Mouse (Mus musculus): ENCODE measurements around the gene Fas. TPM values are rescaled to one million over a fixed set of nuclear protein-coding genes. Genes with fewer than 3 reads are reported as not detected.

Fas gene
- total and polyA plus RNA-seq, 3 experiments = 20.8 to 54.1 (median 38.3) TPM

DNA sequence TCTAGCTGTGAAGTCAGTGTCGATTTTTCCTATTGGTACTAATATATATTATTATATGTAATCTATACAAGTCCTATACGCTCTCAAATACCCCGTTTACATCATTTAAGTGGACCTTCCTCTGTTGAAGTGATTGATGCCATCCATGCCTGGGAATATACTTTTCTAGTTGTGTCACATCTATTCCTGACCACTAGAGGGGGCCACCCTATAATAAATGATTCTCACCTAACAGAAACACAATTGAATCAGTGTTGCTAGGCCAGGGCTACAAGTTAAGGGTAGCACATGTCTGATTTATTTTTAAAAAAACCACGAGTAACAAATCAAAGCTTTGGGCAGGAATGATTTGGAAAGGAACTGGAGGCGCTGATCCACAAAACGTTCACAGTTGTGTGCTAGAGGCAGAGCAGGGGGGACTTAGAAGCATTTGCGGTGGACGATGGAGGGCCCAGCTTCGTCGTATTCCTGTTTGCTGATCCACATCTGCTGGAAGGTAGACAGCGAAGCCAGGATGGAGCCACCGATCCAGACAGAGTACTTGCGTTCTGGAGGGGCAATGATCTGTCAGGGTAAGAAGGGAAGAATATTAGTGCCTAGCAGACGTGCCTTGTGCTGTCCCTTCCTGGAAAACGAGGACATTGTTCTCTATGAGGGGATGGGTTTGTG is 49.1 kb upstream of the Fas start:
- Histone ChIP-seq H3K79me2 (replicated peaks; ENCODE audit: control insufficient read depth, extremely low read depth, insufficient read depth, poor library complexity, severe bottlenecking) (no peaks in the 10 kb centered on the region), H3K9ac (ENCODE audit: insufficient read depth, low read depth) (no peak overlapping the region), H3K9me3 (replicated peaks; ENCODE audit: low read length) (no peaks in the 10 kb centered on the region), H3K4me1 (ENCODE audit: control insufficient read depth in 1 of 2, insufficient read depth in 2 of 2) (peaks cover 3 to 5% of the 10 kb centered on the region in 2 experiments; a peak in 3 of 4 replicates), H3K4me2 (ENCODE audit: insufficient read depth, low read depth, poor library complexity, severe bottlenecking) (no peak overlapping the region), H3K36me3 (replicated peaks in 1 of 2; ENCODE audit: control insufficient read depth in 1 of 2, insufficient read depth in 1 of 2, low read length in 1 of 2) (peaks cover 34 to 72% of the 10 kb centered on the region in 2 experiments), H3K27me3 (replicated peaks) (no peaks in the 10 kb centered on the region), H3K27ac (ENCODE audit: insufficient read depth, low read depth) (no peak overlapping the region), H3K4me3 (replicated peaks in 1 of 3; ENCODE audit: low read depth in 2 of 3, low read length in 2 of 3, poor library complexity in 1 of 3) (no peak overlapping the region)
- in situ Hi-C loops (cut with MboI; ENCODE audit: low pct_ligation_motif_present, low pct_unique_long_range_greater_than_20kb, low sequenced_read_pairs) (loop anchor here (10.0 kb wide), 1 partner anchor 233 kb away; the partner anchor contains the start of gene Ch25h), dilution Hi-C loops (cut with MboI; ENCODE audit: extremely low pct_ligation_motif_present, extremely low pct_unique_long_range_greater_than_20kb, low sequenced_read_pairs) (no loop called here)
- peak; percentile 59 for TF ChIP-seq RAD21 (IDR thresholded peaks at IDR 0.05; ENCODE audit: low read depth, low read length)
- TF ChIP-seq CTCF (conservative IDR thresholded peaks at IDR 0.05 in 1 of 2, IDR thresholded peaks at IDR 0.05 in 1 of 2; ENCODE audit: low read depth in 2 of 2, low read length in 2 of 2) = peak; percentile 35 to 70; a peak in 2 of 4 replicates
- no peak for TF ChIP-seq TCF12 (IDR thresholded peaks at IDR 0.05; ENCODE audit: low read depth, low read length)
- TF ChIP-seq SMC3 (IDR thresholded peaks at IDR 0.05; ENCODE audit: low read depth, low read length) = peak; percentile 67
- peak; percentile 51 for DNase-seq (ENCODE audit: extremely low read depth)

DNA sequence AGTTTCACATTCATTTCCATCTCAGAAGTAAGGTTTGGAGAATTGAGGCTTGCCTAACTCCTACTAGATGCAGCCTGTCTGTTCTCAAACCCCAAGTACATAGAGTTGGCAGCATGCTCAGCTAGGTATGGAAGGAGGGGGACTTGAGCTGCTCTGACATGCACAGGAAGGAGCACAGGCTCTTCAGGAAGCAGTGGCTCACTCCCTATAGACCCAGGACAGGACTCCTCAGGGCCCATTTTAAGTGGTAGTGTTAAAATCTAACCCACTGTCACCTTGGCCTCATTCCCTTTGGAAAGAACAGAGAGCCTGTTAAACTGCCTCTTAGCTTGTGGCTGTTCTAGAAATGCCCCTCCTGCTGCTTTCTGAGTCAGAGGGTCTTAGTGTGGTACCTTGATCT is 47.5 kb upstream of the Fas start:
- Histone ChIP-seq H3K27me3 (replicated peaks) (no peaks in the 10 kb centered on the region), H3K4me3 (replicated peaks in 1 of 3; ENCODE audit: low read depth in 2 of 3, low read length in 2 of 3, poor library complexity in 1 of 3) (no peak overlapping the region), H3K79me2 (replicated peaks; ENCODE audit: control insufficient read depth, extremely low read depth, insufficient read depth, poor library complexity, severe bottlenecking) (no peaks in the 10 kb centered on the region), H3K36me3 (replicated peaks in 1 of 2; ENCODE audit: control insufficient read depth in 1 of 2, insufficient read depth in 1 of 2, low read length in 1 of 2) (peaks cover 23 to 59% of the 10 kb centered on the region in 2 experiments), H3K4me2 (ENCODE audit: insufficient read depth, low read depth, poor library complexity, severe bottlenecking) (no peak overlapping the region), H3K9ac (ENCODE audit: insufficient read depth, low read depth) (no peak overlapping the region), H3K27ac (ENCODE audit: insufficient read depth, low read depth) (no peak overlapping the region), H3K9me3 (replicated peaks; ENCODE audit: low read length) (no peaks in the 10 kb centered on the region), H3K4me1 (ENCODE audit: control insufficient read depth in 1 of 2, insufficient read depth in 2 of 2) (peaks cover 3 to 5% of the 10 kb centered on the region in 2 experiments; a peak in 3 of 4 replicates)
- DNase-seq (ENCODE audit: extremely low read depth) = no peak
- in situ Hi-C loops (cut with MboI; ENCODE audit: low pct_ligation_motif_present, low pct_unique_long_range_greater_than_20kb, low sequenced_read_pairs) = loop anchor here (10.0 kb wide), 1 partner anchor 232 kb away; the partner anchor contains the start of gene Ch25h
- dilution Hi-C loops (cut with MboI; ENCODE audit: extremely low pct_ligation_motif_present, extremely low pct_unique_long_range_greater_than_20kb, low sequenced_read_pairs) = no loop called here
- no peak for TF ChIP-seq MYC (IDR thresholded peaks at IDR 0.05; ENCODE audit: low read depth, low read length)
- TF ChIP-seq ZC3H11A (IDR thresholded peaks at IDR 0.05; ENCODE audit: low read depth, low read length) = no peak
- no peak for TF ChIP-seq EP300 (IDR thresholded peaks at IDR 0.05; ENCODE audit: low read length)

DNA sequence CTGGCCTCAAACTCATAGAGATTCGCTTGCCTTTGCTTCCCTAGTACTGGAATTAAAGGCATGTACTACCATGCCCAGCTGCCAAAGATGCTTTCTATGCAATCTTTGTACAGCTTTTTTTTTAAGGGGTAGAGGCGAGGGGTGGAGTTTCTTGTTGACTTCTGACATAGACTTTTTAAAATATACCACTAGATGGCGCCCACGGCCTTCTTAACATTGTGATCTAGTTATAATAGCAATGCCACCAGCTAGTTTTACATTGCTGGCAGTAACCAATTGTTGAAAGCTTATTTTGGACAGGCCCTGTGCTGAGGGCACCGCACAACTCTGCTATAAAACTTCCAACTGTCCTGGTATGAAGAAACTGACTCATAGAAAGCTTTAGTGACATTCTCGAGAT is 46.4 kb upstream of the Fas start:
- H3K79me2 ChIP-seq (replicated peaks; ENCODE audit: control insufficient read depth, extremely low read depth, insufficient read depth, poor library complexity, severe bottlenecking) = no peaks in the 10 kb centered on the region
- no peak for TF ChIP-seq TCF12 (IDR thresholded peaks at IDR 0.05; ENCODE audit: low read depth, low read length)
- no peak for TF ChIP-seq RCOR1 (conservative IDR thresholded peaks at IDR 0.05; ENCODE audit: low read depth, low read length)
- no peak for TF ChIP-seq JUND (conservative IDR thresholded peaks at IDR 0.05; ENCODE audit: low read depth, low read length)
- no peak for TF ChIP-seq MAX (IDR thresholded peaks at IDR 0.05; ENCODE audit: low read length)
- peak; percentile 87 for TF ChIP-seq SMC3 (IDR thresholded peaks at IDR 0.05; ENCODE audit: low read depth, low read length)
- TF ChIP-seq MAFK (IDR thresholded peaks at IDR 0.05; ENCODE audit: insufficient replicate concordance, low read length) = no peak
- no peak for TF ChIP-seq ZKSCAN1 (IDR thresholded peaks at IDR 0.05; ENCODE audit: borderline replicate concordance, low read depth, low read length)
- TF ChIP-seq MYC (IDR thresholded peaks at IDR 0.05; ENCODE audit: low read depth, low read length) = no peak
- TF ChIP-seq ETS1 (conservative IDR thresholded peaks at IDR 0.05; ENCODE audit: low read depth, low read length) = no peak
- no peak for TF ChIP-seq EP300 (IDR thresholded peaks at IDR 0.05; ENCODE audit: low read length)
- peak; percentile 92 for TF ChIP-seq RAD21 (IDR thresholded peaks at IDR 0.05; ENCODE audit: low read depth, low read length)
- TF ChIP-seq JUN (IDR thresholded peaks at IDR 0.05; ENCODE audit: insufficient read depth, low read depth, low read length) = no peak
- TF ChIP-seq USF1 (IDR thresholded peaks at IDR 0.05; ENCODE audit: low read depth, low read length) = no peak
- TF ChIP-seq E2F4 (IDR thresholded peaks at IDR 0.05; ENCODE audit: insufficient replicate concordance, low read depth, low read length) = no peak
- no peak for TF ChIP-seq MAZ (IDR thresholded peaks at IDR 0.05; ENCODE audit: low read depth, low read length)
- no peak for TF ChIP-seq NRF1 (IDR thresholded peaks at IDR 0.05; ENCODE audit: low read depth, low read length)
- peak; percentile 89 for TF ChIP-seq ZNF384 (IDR thresholded peaks at IDR 0.05; ENCODE audit: low read depth, low read length)
- TF ChIP-seq ZC3H11A (IDR thresholded peaks at IDR 0.05; ENCODE audit: low read depth, low read length) = peak; percentile 58
- peak; percentile 21 to 88; a peak in 3 of 4 replicates for TF ChIP-seq CTCF (conservative IDR thresholded peaks at IDR 0.05 in 1 of 2, IDR thresholded peaks at IDR 0.05 in 1 of 2; ENCODE audit: low read depth in 2 of 2, low read length in 2 of 2)
- dilution Hi-C loops (cut with MboI; ENCODE audit: extremely low pct_ligation_motif_present, extremely low pct_unique_long_range_greater_than_20kb, low sequenced_read_pairs) = no loop called here

More for the DNA sequence above, 46.4 kb upstream of the Fas start:
- in situ Hi-C loops (cut with MboI; ENCODE audit: low pct_ligation_motif_present, low pct_unique_long_range_greater_than_20kb, low sequenced_read_pairs) = loop anchor here (10.0 kb wide), 1 partner anchor 231 kb away; the partner anchor contains the start of gene Ch25h
- Histone ChIP-seq H3K36me3 (replicated peaks in 1 of 2; ENCODE audit: control insufficient read depth in 1 of 2, insufficient read depth in 1 of 2, low read length in 1 of 2) (peaks cover 15 to 47% of the 10 kb centered on the region in 2 experiments), H3K27ac (ENCODE audit: insufficient read depth, low read depth) (no peak overlapping the region), H3K4me2 (ENCODE audit: insufficient read depth, low read depth, poor library complexity, severe bottlenecking) (peak overlapping the region; percentile 63), H3K27me3 (replicated peaks) (no peaks in the 10 kb centered on the region), H3K4me3 (replicated peaks in 1 of 3; ENCODE audit: low read depth in 2 of 3, low read length in 2 of 3, poor library complexity in 1 of 3) (no peak overlapping the region), H3K4me1 (ENCODE audit: control insufficient read depth in 1 of 2, insufficient read depth in 2 of 2) (peaks cover 3 to 12% of the 10 kb centered on the region in 2 experiments; a peak in 3 of 4 replicates), H3K9ac (ENCODE audit: insufficient read depth, low read depth) (no peak overlapping the region), H3K9me3 (replicated peaks; ENCODE audit: low read length) (no peaks in the 10 kb centered on the region)
- peak; percentile 85 for DNase-seq (ENCODE audit: extremely low read depth)
